Mouse (Mus musculus) ovary, postnatal 36 days (tissue): ENCODE measurements around the gene Afg1l.

ENCODE experiments used
- DNase-seq: peaks from one replicate; pipeline ENCODE4 v3.0.0; 2022; ENCODE audit warnings: low spot score, mixed read lengths

The Afg1l gene

DNA sequence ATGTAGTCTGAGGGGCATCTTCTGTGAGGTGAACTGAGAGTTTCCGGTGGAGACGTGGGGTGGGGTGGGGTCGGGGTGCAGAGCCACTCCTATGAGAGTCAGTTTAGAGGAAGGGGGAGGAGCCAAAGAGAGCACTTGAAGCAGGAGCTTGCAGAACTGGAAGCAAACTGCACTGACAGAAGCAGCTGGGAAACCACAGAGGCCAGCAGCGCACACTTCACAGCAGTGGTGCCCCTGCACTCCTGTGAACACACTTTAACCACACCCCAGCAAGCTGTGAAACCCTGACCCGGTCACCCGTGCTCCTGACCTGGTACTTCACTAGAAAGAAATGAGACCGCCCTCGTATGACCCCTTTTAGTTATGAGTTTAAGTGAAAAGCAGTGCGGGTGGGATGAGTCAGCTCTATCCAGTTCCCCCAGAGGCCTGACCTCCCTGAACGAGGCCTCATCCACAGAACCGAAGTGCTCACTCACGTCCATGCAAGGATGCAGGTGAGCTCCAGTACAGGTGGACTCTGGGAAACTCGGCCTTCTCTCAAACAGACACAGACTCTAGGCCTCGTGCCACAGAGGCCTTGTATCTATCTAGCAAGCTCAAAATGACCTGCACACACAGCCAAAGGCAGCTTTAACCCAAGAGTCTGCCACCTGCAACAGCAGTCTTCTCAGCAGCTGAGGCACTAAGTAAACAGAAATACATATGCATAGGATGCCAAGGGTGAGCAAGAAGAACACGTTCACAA, 208.9 kb downstream of the Afg1l start:
- DNase-seq = no peak

DNA sequence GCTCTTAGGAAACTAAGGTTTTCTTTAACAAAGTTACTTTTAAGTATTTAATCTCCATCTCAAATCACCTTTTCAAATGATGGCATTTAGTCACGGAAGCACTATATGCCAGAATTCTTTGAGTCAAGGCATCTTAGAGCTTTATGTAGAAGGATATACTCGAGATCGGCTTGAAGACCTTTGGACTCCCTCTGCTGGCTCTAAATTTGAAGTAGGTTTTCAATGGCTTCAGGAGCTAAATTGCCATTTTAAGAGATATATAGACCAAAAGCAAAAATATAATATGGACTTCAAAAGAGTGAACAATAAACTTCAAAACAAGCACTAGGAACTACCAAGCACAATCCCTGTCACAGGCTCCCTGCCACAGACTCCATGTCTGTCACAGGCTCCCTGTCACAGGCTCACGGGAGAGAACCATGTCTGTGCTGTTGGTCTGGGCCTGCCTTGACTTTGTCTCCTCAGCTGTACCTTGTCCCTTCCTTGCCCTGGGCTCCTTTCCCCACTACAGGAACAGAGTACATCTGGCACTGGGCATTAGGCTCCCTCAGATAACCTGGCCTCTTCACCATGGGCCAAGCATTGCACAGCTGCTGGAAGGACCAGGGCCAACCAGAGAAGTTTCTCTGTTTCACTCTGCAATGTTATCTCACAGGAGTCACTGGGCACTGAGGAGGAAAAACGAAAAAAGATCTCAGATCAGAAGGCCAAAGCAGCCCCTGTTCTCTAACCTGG, 210.4 kb downstream of the Afg1l start:
- DNase-seq = no peak

DNA sequence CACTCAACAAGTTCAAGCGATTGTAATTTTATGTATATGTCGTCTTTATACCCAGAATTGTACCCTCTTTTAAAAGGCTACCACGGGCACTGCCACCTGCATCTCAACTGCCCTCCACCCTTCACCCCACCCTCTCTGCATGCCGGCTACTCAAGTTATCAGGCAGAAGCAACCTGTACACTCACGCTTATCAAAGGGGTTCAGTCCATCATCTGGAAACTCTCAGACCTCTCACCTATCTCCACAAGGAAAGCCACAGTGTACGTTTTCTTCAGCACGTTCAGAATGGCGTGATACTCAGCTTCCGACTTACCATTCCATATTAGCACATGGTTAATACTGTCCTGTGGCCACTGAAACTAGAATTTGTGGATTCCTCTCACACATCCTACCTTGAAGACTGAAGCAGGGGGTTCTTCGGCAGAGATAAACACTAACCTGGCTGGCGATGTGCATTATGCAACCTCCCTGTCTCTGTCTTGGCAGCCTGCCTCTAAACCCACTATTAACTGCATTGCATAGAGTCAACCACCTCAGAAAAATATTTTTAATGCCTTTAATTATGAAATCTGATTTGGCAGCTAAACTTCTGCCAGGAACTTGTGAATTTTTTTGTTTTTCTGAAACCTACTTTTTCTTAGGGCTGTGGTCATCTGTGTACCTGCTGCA, 213.2 kb downstream of the Afg1l start:
- no peak for DNase-seq

DNA sequence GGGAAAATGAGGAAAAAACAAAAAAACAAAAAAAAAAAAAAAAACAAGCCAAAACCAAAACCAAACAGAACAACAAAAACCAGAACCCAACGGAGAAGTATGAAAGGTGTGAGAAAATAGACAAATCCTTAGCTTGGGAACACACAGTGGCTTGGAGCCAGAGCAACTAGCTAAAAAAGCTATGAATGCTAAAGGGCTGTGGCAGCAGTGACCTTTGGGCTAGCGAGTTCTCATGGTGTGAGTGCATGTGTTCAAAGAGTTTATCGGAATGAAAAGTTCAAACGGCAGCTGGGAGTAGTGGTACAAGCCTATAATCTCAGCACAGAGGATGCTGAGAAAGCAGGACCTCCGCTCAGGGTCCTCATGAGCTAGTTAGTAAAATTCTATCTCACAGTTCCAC, 214.2 kb downstream of the Afg1l start:
- DNase-seq = no peak

DNA sequence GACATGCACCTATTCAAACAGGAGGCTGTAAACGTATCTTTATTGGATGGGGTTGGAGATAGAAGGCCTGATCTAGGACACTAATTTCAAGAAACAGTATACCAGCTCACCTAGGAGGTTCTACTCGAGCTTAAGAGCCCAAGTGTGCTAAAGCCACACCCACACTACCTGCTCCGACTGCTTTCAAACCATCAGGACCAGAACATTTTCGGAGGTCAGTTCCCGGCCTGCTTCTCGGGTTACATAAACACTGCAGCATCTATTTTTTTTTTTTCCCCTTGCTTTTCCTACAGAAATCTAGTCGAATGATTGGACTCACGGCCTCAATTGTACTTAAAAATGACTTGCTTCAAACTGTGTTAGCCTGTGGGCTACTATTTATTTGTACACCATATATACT, 214.7 kb downstream of the Afg1l start:
- DNase-seq = no peak
